Mouse (Mus musculus) embryonic facial prominence, embryonic 11.5 days (tissue): ENCODE measurements at regions not wholly inside any gene's neighbourhood (a gene's known extent, or its start where the extent isn't known, plus 50 kb on each side); places are given as distances from the start of the nearest gene placed in this dataset.

ENCODE experiments used
- ATAC-seq: fragments of 200-750 bp; cut with Nextera tagmentation; replicated peaks from 2 replicates; pipeline ENCODE4 v1.8.0; 2017; ENCODE audit warnings: low read depth; ENCODE audit not compliant: insufficient number of reproducible peaks, low FRiP score, low TSS enrichment
- DNase-seq: peaks from one replicate; pipeline ENCODE4 v3.0.0-alpha.2; 2015; ENCODE audit warnings: low spot score
- H3K27ac ChIP-seq: fragments of 300-500 bp; sonication (generic); replicated peaks from 2 replicates; pipeline ENCODE4 v1.5.1; 2014; ENCODE audit warnings: mild to moderate bottlenecking, low read depth, low read length, control low read depth
- H3K27me3 ChIP-seq: fragments of 300-500 bp; sonication (generic); 2 replicates; pipeline ENCODE4 v1.6.1; 2014; ENCODE audit warnings: mild to moderate bottlenecking, low read length, moderate library complexity, mixed read lengths; ENCODE audit not compliant: control insufficient read depth, insufficient read depth
- H3K36me3 ChIP-seq: fragments of 300-500 bp; sonication (generic); replicated peaks from 2 replicates; pipeline ENCODE4 v1.6.1; 2014; ENCODE audit warnings: low read depth, mild to moderate bottlenecking, low read length, moderate library complexity, mixed read lengths; ENCODE audit not compliant: control insufficient read depth, insufficient read depth
- H3K4me1 ChIP-seq: fragments of 300-500 bp; sonication (generic); 2 replicates; pipeline ENCODE4 v1.6.1; 2014; ENCODE audit warnings: low read length, mixed read lengths; ENCODE audit not compliant: control insufficient read depth, insufficient read depth
- H3K4me2 ChIP-seq: fragments of 300-500 bp; sonication (generic); 2 replicates; pipeline ENCODE4 v1.6.1; 2014; ENCODE audit warnings: low read depth, mild to moderate bottlenecking, control low read depth, low read length, moderate library complexity
- H3K4me3 ChIP-seq: fragments of 300-500 bp; sonication (generic); 2 replicates; pipeline ENCODE4 v1.5.1; 2014; ENCODE audit warnings: low read depth, low read length, control low read depth
- H3K9ac ChIP-seq: fragments of 300-500 bp; sonication (generic); replicated peaks from 2 replicates; pipeline ENCODE4 v1.6.1; 2014; ENCODE audit warnings: mild to moderate bottlenecking, control low read depth, low read length
- H3K9me3 ChIP-seq: fragments of 300-500 bp; sonication (generic); replicated peaks from 2 replicates; pipeline ENCODE4 v1.6.1; 2016; ENCODE audit warnings: mild to moderate bottlenecking, low read length, inconsistent platforms, mixed read lengths; ENCODE audit not compliant: control insufficient read depth
- WGBS: fragments of 180-500 bp; shearing (Covaris S2); extraction: QIAGEN DNeasy Blood & Tissue Kit; methylation state at CpG from one replicate; pipeline ENCODE4 v1.1.7; 2014; 5-methylcytosine and 5-hydroxymethylcytosine counted together

DNA sequence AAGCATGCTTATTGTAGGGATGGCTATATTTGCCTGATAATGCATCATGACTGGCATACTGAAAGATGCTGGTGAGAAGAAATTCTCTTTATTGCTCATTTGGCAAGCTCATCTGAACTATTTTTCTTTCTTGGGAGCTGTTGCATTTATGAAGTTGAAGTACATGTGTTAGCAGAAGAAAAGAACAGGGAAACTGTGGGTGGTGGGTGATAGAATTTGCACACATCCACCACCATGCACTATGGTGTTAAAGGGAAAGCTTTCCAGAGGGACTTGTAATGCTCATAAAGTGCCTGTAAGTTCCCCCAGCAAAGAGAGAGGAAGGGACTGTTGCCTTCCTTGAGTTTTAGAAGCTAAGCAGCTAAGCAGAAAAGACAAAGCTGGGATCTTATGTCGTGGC is 367.3 kb downstream of the Gm11232 start:
- Histone ChIP-seq H3K27ac (no peak overlapping the region), H3K4me1 (no peaks in the 10 kb centered on the region), H3K27me3 (no peaks in the 10 kb centered on the region), H3K9ac (no peak overlapping the region), H3K4me3 (no peak overlapping the region), H3K36me3 (no peaks in the 10 kb centered on the region), H3K9me3 (no peaks in the 10 kb centered on the region), H3K4me2 (no peak overlapping the region)
- ATAC-seq: no peak
- 83% methylated on average over 1 of the region's 1 CpGs for WGBS
- no peak for DNase-seq

- Histone ChIP-seq H3K9ac (no peak overlapping the region), H3K4me1 (no peaks in the 10 kb centered on the region), H3K4me2 (no peak overlapping the region), H3K4me3 (no peak overlapping the region), H3K9me3 (no peaks in the 10 kb centered on the region), H3K27ac (no peak overlapping the region), H3K27me3 (no peaks in the 10 kb centered on the region), H3K36me3 (no peaks in the 10 kb centered on the region)
- ATAC-seq: no peak
- DNase-seq: no peak
- WGBS: 91% methylated on average over 5 of the region's 5 CpGs
Measured at GRCm38 (mm10) chr4:71369276-71369675, 388.5 kb downstream of the Gm11232 start.

DNA sequence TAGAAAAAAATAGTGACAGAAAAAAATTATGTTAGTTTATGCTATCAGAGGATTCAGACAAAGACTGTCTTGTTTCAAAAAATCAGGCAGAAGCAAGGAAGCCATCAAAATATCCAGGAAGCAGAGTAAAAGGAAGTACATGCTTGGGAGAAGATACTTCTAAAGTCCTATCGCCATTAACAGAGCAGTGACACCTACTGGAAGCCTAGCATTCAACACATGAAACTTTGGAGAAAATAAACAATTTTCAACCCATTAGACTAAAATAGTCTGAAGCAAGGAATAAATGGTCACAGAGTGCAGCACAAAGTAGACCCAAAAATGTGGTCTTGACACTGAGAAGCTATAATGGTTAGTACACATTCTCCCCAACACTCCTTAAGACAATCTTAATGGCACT is 394.0 kb downstream of the Gm11232 start:
- Histone ChIP-seq H3K27me3 (no peaks in the 10 kb centered on the region), H3K36me3 (no peaks in the 10 kb centered on the region), H3K4me1 (no peaks in the 10 kb centered on the region), H3K4me2 (no peak overlapping the region), H3K9me3 (no peaks in the 10 kb centered on the region), H3K27ac (no peak overlapping the region), H3K4me3 (no peak overlapping the region), H3K9ac (no peak overlapping the region)
- DNase-seq (no peak), ATAC-seq (no peak)
- 70% methylated on average over 1 of the region's 1 CpGs for WGBS

- no peak overlapping the region for H3K27ac ChIP-seq
- ATAC-seq (no peak), DNase-seq (no peak)
- no peaks in the 10 kb centered on the region for H3K27me3 ChIP-seq
- no peaks in the 10 kb centered on the region for H3K4me1 ChIP-seq
- WGBS: 77% methylated on average over 1 of the region's 1 CpGs
- H3K9ac ChIP-seq: no peak overlapping the region
- H3K4me2 ChIP-seq: no peak overlapping the region
- H3K36me3 ChIP-seq: no peaks in the 10 kb centered on the region
- H3K9me3 ChIP-seq: no peaks in the 10 kb centered on the region
- no peak overlapping the region for H3K4me3 ChIP-seq
Measured at GRCm38 (mm10) chr4:71357626-71358025, 400.1 kb downstream of the Gm11232 start.

GRCm38 (mm10) chr4:71356714-71357113 is 401.1 kb downstream of the Gm11232 start:
- Histone ChIP-seq H3K4me3 (no peak overlapping the region), H3K4me1 (no peaks in the 10 kb centered on the region), H3K4me2 (no peak overlapping the region), H3K9me3 (no peaks in the 10 kb centered on the region), H3K27me3 (no peaks in the 10 kb centered on the region), H3K9ac (no peak overlapping the region), H3K27ac (no peak overlapping the region), H3K36me3 (no peaks in the 10 kb centered on the region)
- ATAC-seq (no peak), DNase-seq (no peak)
- WGBS: 90% methylated on average over 1 of the region's 1 CpGs

- Histone ChIP-seq H3K4me3 (no peak overlapping the region), H3K9ac (no peak overlapping the region), H3K27ac (no peak overlapping the region), H3K4me2 (no peak overlapping the region), H3K4me1 (no peaks in the 10 kb centered on the region), H3K36me3 (no peaks in the 10 kb centered on the region), H3K9me3 (no peaks in the 10 kb centered on the region), H3K27me3 (no peaks in the 10 kb centered on the region)
- ATAC-seq (no peak), DNase-seq (no peak)
- WGBS: 71% methylated on average over 1 of the region's 1 CpGs
Measured at GRCm38 (mm10) chr4:71356310-71356709, 401.5 kb downstream of the Gm11232 start.

GRCm38 (mm10) chr4:71351880-71352279 is 405.9 kb downstream of the Gm11232 start:
- DNase-seq: no peak
- no peak overlapping the region for H3K4me2 ChIP-seq
- no peak for ATAC-seq
- H3K4me1 ChIP-seq: no peaks in the 10 kb centered on the region
- 80% methylated on average over 2 of the region's 2 CpGs for WGBS
- no peaks in the 10 kb centered on the region for H3K36me3 ChIP-seq
- H3K27me3 ChIP-seq: no peaks in the 10 kb centered on the region
- no peak overlapping the region for H3K4me3 ChIP-seq
- H3K27ac ChIP-seq: no peak overlapping the region
- H3K9me3 ChIP-seq: no peaks in the 10 kb centered on the region
- no peak overlapping the region for H3K9ac ChIP-seq

GRCm38 (mm10) chr4:71343068-71343467 is 414.7 kb downstream of the Gm11232 start:
- ATAC-seq: no peak
- DNase-seq: no peak
- H3K4me2 ChIP-seq: no peak overlapping the region
- no peaks in the 10 kb centered on the region for H3K4me1 ChIP-seq
- WGBS: 98% methylated on average over 3 of the region's 3 CpGs
- H3K9me3 ChIP-seq: no peaks in the 10 kb centered on the region
- H3K9ac ChIP-seq: no peak overlapping the region
- H3K27ac ChIP-seq: no peak overlapping the region
- no peaks in the 10 kb centered on the region for H3K27me3 ChIP-seq
- H3K36me3 ChIP-seq: no peaks in the 10 kb centered on the region
- H3K4me3 ChIP-seq: no peak overlapping the region
